Mouse (Mus musculus) kidney, adult 2 months (tissue): ENCODE data around the gene Bsn. TPM values are rescaled to one million over a fixed set of nuclear protein-coding genes. Genes with fewer than 3 reads are reported as not detected.
"Not testable (repeated sequence)": the region's sequence is repeated elsewhere in the genome, so short reads cannot be mapped to it uniquely, and the experiment has no call there.

ENCODE experiments used
- DNase-seq: peaks from one replicate; pipeline ENCODE4 v3.0.0; 2021
- H3K27ac ChIP-seq: fragments of 200-500 bp; 2 replicates; pipeline ENCODE4 v1.5.1; 2012; ENCODE audit warnings: low read depth, low read length, control low read depth, inconsistent platforms; ENCODE audit not compliant: insufficient read depth
- H3K27me3 ChIP-seq: fragments of 200-500 bp; replicated peaks from 2 replicates; pipeline ENCODE4 v1.6.1; 2012; ENCODE audit warnings: mild to moderate bottlenecking, moderate library complexity, low read length, inconsistent platforms; ENCODE audit not compliant: control insufficient read depth, insufficient read depth
- H3K36me3 ChIP-seq: fragments of 200-500 bp; 2 replicates; pipeline ENCODE4 v1.6.1; 2012; ENCODE audit warnings: mild to moderate bottlenecking, moderate library complexity, low read length, inconsistent platforms; ENCODE audit not compliant: control insufficient read depth, insufficient read depth
- H3K4me1 ChIP-seq: fragments of 200-500 bp; 2 replicates; pipeline ENCODE4 v1.6.1; 2011; ENCODE audit warnings: low read length; ENCODE audit not compliant: control insufficient read depth, insufficient read depth
- H3K4me3 ChIP-seq: fragments of 200-500 bp; 2 replicates; pipeline ENCODE4 v1.5.1; 2011; ENCODE audit warnings: mild to moderate bottlenecking, low read depth, low read length, control low read depth; ENCODE audit not compliant: insufficient read depth
- CTCF ChIP-seq: fragments of 200-500 bp; conservative IDR thresholded peaks from 2 replicates; pipeline ENCODE4 v1.5.1; 2011; ENCODE audit warnings: low read depth, mild to moderate bottlenecking, control low read depth, low read length, moderate library complexity, mixed read lengths; ENCODE audit not compliant: insufficient read depth, insufficient read length
- POLR2A ChIP-seq: fragments of 200-500 bp; IDR thresholded peaks from one replicate; pipeline ENCODE4 v1.6.1; 2011; ENCODE audit warnings: low read depth, low read length, control low read depth
- whole genome bisulfite sequencing: fragments of 180-500 bp; shearing (Covaris S2); methylation state at CpG from one replicate; pipeline ENCODE4 v1.1.7; 2018; 5-methylcytosine and 5-hydroxymethylcytosine counted together
- polyA plus RNA-seq: library from polyadenylated mRNA; depleted of rRNA; stranded (reverse); fragments of >200 nt; gene quantifications from 2 replicates; pipeline ENCODE4 v1.2.3, GENCODE M21; 2012

The Bsn gene
- polyA plus RNA-seq, 1 experiment: 0.17 TPM

GRCm38 (mm10) chr9:108196920-108197677 lies 6.9 kb upstream of the Bsn start:
- WGBS: 31% methylated on average over 24 of the region's 24 CpGs
- H3K4me1 ChIP-seq: peaks cover 15% of the 10 kb centered on the region
- no peak overlapping the region for H3K27ac ChIP-seq
- TF ChIP-seq POLR2A: no peak
- no peak for TF ChIP-seq CTCF
- no peak overlapping the region for H3K4me3 ChIP-seq
- no peaks in the 10 kb centered on the region for H3K36me3 ChIP-seq
- H3K27me3 ChIP-seq: no peaks in the 10 kb centered on the region
- DNase-seq: no peak

- not testable (repeated sequence) for H3K27me3 ChIP-seq, H3K4me3 ChIP-seq, H3K27ac ChIP-seq, DNase-seq, H3K36me3 ChIP-seq
- peaks cover 15% of the 10 kb centered on the region for H3K4me1 ChIP-seq
- WGBS: 68% methylated on average over 6 of the region's 6 CpGs
These were observed 6.0 kb upstream of the Bsn start for GRCm38 (mm10) chr9:108196222-108196621.

- TF ChIP-seq CTCF: no peak
- TF ChIP-seq POLR2A: no peak
- no peak for DNase-seq
- WGBS: 35% methylated on average over 5 of the region's 5 CpGs
- Histone ChIP-seq H3K4me1 (no peaks in the 10 kb centered on the region), H3K4me3 (0 out of 2 replicates have a peak overlapping the region, but pooled peaks have one; percentile 47), H3K36me3 (no peaks in the 10 kb centered on the region), H3K27ac (no peak overlapping the region), H3K27me3 (no peaks in the 10 kb centered on the region)
These were observed 747 bp downstream of the Bsn start for GRCm38 (mm10) chr9:108189488-108189786.

DNA sequence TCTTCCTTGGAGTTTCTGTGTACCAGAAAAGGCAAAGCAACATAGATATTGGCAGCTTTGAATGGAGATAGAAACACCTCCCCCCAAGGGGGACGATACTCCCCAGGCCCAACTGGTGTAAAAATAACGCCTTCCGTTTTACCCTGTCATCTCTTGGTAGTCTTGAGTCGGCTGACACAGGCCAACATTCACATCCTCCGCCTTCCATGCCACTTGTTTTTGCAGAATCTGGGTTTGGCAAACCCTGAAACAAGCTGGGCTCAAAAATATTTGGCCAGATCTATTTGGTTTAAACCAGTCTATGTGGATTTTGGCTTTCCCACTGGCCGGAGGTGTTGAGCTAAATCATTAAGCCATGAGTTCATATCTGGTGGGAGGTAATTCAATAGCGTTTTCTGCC lies 1.2 kb downstream of the Bsn start:
- Histone ChIP-seq H3K4me3 (no peak overlapping the region), H3K4me1 (no peaks in the 10 kb centered on the region), H3K27ac (no peak overlapping the region), H3K27me3 (no peaks in the 10 kb centered on the region), H3K36me3 (no peaks in the 10 kb centered on the region)
- 74% methylated on average over 7 of the region's 7 CpGs for WGBS
- DNase-seq: no peak
- TF ChIP-seq CTCF: no peak

- 84% methylated on average over 8 of the region's 8 CpGs for WGBS
- TF ChIP-seq POLR2A (no peak), CTCF (no peak)
These were observed 1.7 kb downstream of the Bsn start for GRCm38 (mm10) chr9:108188511-108188910.

DNA sequence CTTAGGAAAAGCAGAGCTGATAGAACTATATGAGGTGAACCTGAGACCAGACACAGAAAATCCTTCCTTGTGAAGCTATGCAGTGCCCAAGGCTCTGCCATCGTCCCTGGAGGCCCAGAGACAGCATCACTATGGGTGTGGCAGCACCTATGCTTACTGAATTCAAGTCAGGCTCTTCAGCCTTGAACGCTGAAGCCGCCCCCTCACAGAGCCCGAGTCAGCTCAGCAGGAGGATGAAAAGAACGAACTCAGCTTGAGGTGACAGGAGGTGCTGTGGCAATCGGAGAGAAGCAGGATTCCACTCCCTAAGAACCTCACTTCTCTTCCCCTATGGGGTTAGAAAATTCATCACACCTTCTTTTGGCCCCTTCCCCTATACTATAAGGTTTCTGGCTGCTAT lies 2.6 kb downstream of the Bsn start:
- DNase-seq: no peak
- no peaks in the 10 kb centered on the region for H3K36me3 ChIP-seq
- TF ChIP-seq POLR2A: no peak
- no peaks in the 10 kb centered on the region for H3K27me3 ChIP-seq
- H3K4me1 ChIP-seq: no peaks in the 10 kb centered on the region
- 50% methylated on average over 6 of the region's 6 CpGs for WGBS
- no peak overlapping the region for H3K4me3 ChIP-seq
- H3K27ac ChIP-seq: no peak overlapping the region

More at GRCm38 (mm10) chr9:108188511-108188910, 1.7 kb downstream of the Bsn start:
- no peak for DNase-seq
- Histone ChIP-seq H3K27me3 (no peaks in the 10 kb centered on the region), H3K27ac (no peak overlapping the region), H3K4me1 (no peaks in the 10 kb centered on the region), H3K4me3 (no peak overlapping the region), H3K36me3 (no peaks in the 10 kb centered on the region)

- Histone ChIP-seq H3K27ac (no peak overlapping the region), H3K4me1 (no peaks in the 10 kb centered on the region), H3K36me3 (no peaks in the 10 kb centered on the region), H3K27me3 (no peaks in the 10 kb centered on the region), H3K4me3 (no peak overlapping the region)
- no peak for TF ChIP-seq POLR2A
- no peak for TF ChIP-seq CTCF
- 82% methylated on average over 8 of the region's 8 CpGs for WGBS
- no peak for DNase-seq
These were observed 4.4 kb downstream of the Bsn start for GRCm38 (mm10) chr9:108185786-108186185.
